Mouse (Mus musculus): ENCODE measurements around the gene Gabpb1.

- TF ChIP-seq JUN (IDR thresholded peaks at IDR 0.05; ENCODE audit: insufficient read depth, low read depth, low read length) (no peak), MAX (IDR thresholded peaks at IDR 0.05; ENCODE audit: low read length) (no peak), CHD2 (IDR thresholded peaks at IDR 0.05; ENCODE audit: low read length) (no peak), ETS1 (conservative IDR thresholded peaks at IDR 0.05; ENCODE audit: low read depth, low read length) (no peak), MXI1 (IDR thresholded peaks at IDR 0.05; ENCODE audit: low read depth, low read length) (no peak), BHLHE40 (IDR thresholded peaks at IDR 0.05; ENCODE audit: low read depth, low read length) (no peak), NRF1 (IDR thresholded peaks at IDR 0.05; ENCODE audit: low read depth, low read length) (no peak), POLR2A (IDR thresholded peaks at IDR 0.05; ENCODE audit: low read depth, low read length) (no peak), CHD1 (IDR thresholded peaks at IDR 0.05; ENCODE audit: low read depth, low read length) (no peak), CTCF (conservative IDR thresholded peaks at IDR 0.05 in 1 of 2, IDR thresholded peaks at IDR 0.05 in 1 of 2; ENCODE audit: low read depth in 2 of 2, low read length in 2 of 2) (no peak)
Observed at GRCm38 (mm10) chr2:126591304-126591703, 84.8 kb downstream of the Gabpb1 start.
